Mouse (Mus musculus) embryonic stem cell, embryonic (primary cell): ENCODE data around the gene Sco2.

Experiments used
- CTCF ChIA-PET, 4 experiments: fragments of 300-600 bp in 2 of 4; fragments of 350-600 bp in 2 of 4; sonication (Branson Sonifier 250); formaldehyde crosslinking; loops; one replicate each; lab custom pipeline; 2022; ENCODE audit warnings: inconsistent platforms in 2 of 4; lab: Charles Lee
- POLR2A ChIA-PET, 4 experiments: fragments of 300-600 bp in 2 of 4; fragments of 350-600 bp in 2 of 4; sonication (Branson Sonifier 250); formaldehyde crosslinking; loops; one replicate each; lab custom pipeline; 2022; ENCODE audit warnings: antibody characterized with exemption in 4 of 4, inconsistent platforms in 1 of 4; lab: Charles Lee

Gene Sco2

GRCm38 (mm10) chr15:89377938-89378828, 4.5 kb upstream of the Sco2 start:
- ChIA-PET POLR2A (interaction anchor here in 3 of 4 experiments (0.6 to 14.1 kb wide), 27 partner anchors 7 to 167 kb away, joined by 3 to 248 read pairs (median 5); partner anchors contain the start of genes Adm2 (in 2 of the 3), C730034F03Rik (in 2 of the 3), Chkb (in 2 of the 3) and Cpt1b (in 2 of the 3)), CTCF (interaction anchor here (0.5 to 1.1 kb wide), 6 partner anchors 10 to 229 kb away, joined by 3 to 4 read pairs (median 3); partner anchors contain the start of genes Chkb (in 1 of the 4) and Mapk11 (in 1 of the 4))

- ChIA-PET POLR2A (interaction anchor here in 2 of 4 experiments (0.7 to 14.1 kb wide), 16 partner anchors 8 to 239 kb away, joined by 3 to 248 read pairs (median 5); partner anchors contain the start of genes C730034F03Rik (in 2 of the 2), Chkb (in 2 of the 2), Gm44502 (in 2 of the 2) and Arsa (in 1 of the 2)), CTCF (interaction anchor here in 1 of 4 experiments (0.6 kb wide), 2 partner anchors 14 to 66 kb away, joined by 3 to 4 read pairs; no protein-coding TSS in a partner anchor)
These were observed 3.7 kb upstream of the Sco2 start for GRCm38 (mm10) chr15:89377362-89377761.

GRCm38 (mm10) chr15:89376957-89377356, 3.3 kb upstream of the Sco2 start, which contains the start of gene Tymp:
TSS of gene Tymp (minus strand) at chr15:89377039.
- ChIA-PET CTCF (interaction anchor here in 1 of 4 experiments (0.6 kb wide), 1 partner anchor 66 kb away, joined by 3 read pairs; no protein-coding TSS in a partner anchor), POLR2A (interaction anchor here in 3 of 4 experiments (0.6 to 14.1 kb wide), 18 partner anchors 8 to 238 kb away, joined by 3 to 248 read pairs (median 5); partner anchors contain the start of genes C730034F03Rik (in 2 of the 3), Chkb (in 2 of the 3), Gm44502 (in 2 of the 3) and Klhdc7b (in 2 of the 3))

- CTCF ChIA-PET: no interaction called here
These were observed 2.4 kb upstream of the Sco2 start for GRCm38 (mm10) chr15:89376040-89376439.

GRCm38 (mm10) chr15:89374801-89375534, 1.3 kb upstream of the Sco2 start:
- POLR2A ChIA-PET: interaction anchor here in 3 of 4 experiments (1.0 to 14.1 kb wide), 12 partner anchors 10 to 539 kb away, joined by 3 to 248 read pairs (median 24); partner anchors contain the start of genes Lmf2 (in 2 of the 3), Ncaph2 (in 2 of the 3), Adm2 (in 1 of the 3) and C730034F03Rik (in 1 of the 3)
- CTCF ChIA-PET: interaction anchor here in 3 of 4 experiments (1.1 to 2.7 kb wide), 4 partner anchors 11 to 101 kb away, joined by 3 to 20 read pairs (median 10); no protein-coding TSS in a partner anchor

More at GRCm38 (mm10) chr15:89376040-89376439, 2.4 kb upstream of the Sco2 start:
- POLR2A ChIA-PET: interaction anchor here in 2 of 4 experiments (1.0 to 14.1 kb wide), 9 partner anchors 8 to 79 kb away, joined by 3 to 248 read pairs (median 6); partner anchors contain the start of genes Klhdc7b (in 2 of the 2), Lmf2 (in 2 of the 2), Ncaph2 (in 2 of the 2) and C730034F03Rik (in 1 of the 2)

GRCm38 (mm10) chr15:89374340-89374739, 694 bp upstream of the Sco2 start:
- ChIA-PET POLR2A (interaction anchor here (0.6 to 14.1 kb wide), 46 partner anchors 10 to 666 kb away, joined by 3 to 248 read pairs (median 4); partner anchors contain the start of genes Cpt1b (in 3 of the 4), Lmf2 (in 3 of the 4), Ncaph2 (in 3 of the 4) and C730034F03Rik (in 2 of the 4)), CTCF (interaction anchor here (0.6 to 3.1 kb wide), 47 partner anchors 10 to 508 kb away, joined by 3 to 30 read pairs (median 4); partner anchors contain the start of genes C730034F03Rik (in 3 of the 4), Chkb (in 3 of the 4), Gm44502 (in 3 of the 4) and Lmf2 (in 3 of the 4))

GRCm38 (mm10) chr15:89373027-89373761, 452 bp downstream of the Sco2 start:
- POLR2A ChIA-PET: interaction anchor here (0.6 to 14.1 kb wide), 55 partner anchors 8 to 673 kb away, joined by 3 to 248 read pairs (median 4); partner anchors contain the start of genes Cpt1b (in 3 of the 4), Lmf2 (in 3 of the 4), Ncaph2 (in 3 of the 4) and Pim3 (in 3 of the 4)
- CTCF ChIA-PET: interaction anchor here (0.5 to 3.1 kb wide), 60 partner anchors 9 to 1517 kb away, joined by 3 to 30 read pairs (median 4); partner anchors contain the start of genes C730034F03Rik (in 3 of the 4), Chkb (in 3 of the 4), Cpt1b (in 3 of the 4) and Gm44502 (in 3 of the 4)

- POLR2A ChIA-PET: interaction anchor here (0.5 to 14.1 kb wide), 32 partner anchors 8 to 672 kb away, joined by 3 to 248 read pairs (median 6); partner anchors contain the start of genes Lmf2 (in 3 of the 4), Ncaph2 (in 3 of the 4), Klhdc7b (in 2 of the 4) and Pim3 (in 2 of the 4)
- CTCF ChIA-PET: interaction anchor here (0.6 to 3.1 kb wide), 17 partner anchors 8 to 1518 kb away, joined by 3 to 30 read pairs (median 6); partner anchors contain the start of genes Lmf2 (in 2 of the 4), Ncaph2 (in 2 of the 4), C730034F03Rik (in 1 of the 4) and Chkb (in 1 of the 4)
These were observed 1.1 kb downstream of the Sco2 start for GRCm38 (mm10) chr15:89372536-89372935.

GRCm38 (mm10) chr15:89372068-89372467, 1.6 kb downstream of the Sco2 start:
- POLR2A ChIA-PET: interaction anchor here (0.5 to 14.1 kb wide), 32 partner anchors 8 to 510 kb away, joined by 3 to 248 read pairs (median 3); partner anchors contain the start of genes Lmf2 (in 3 of the 4), Ncaph2 (in 3 of the 4), C730034F03Rik (in 2 of the 4) and Gm44502 (in 2 of the 4)
- CTCF ChIA-PET: interaction anchor here (0.6 to 3.1 kb wide), 7 partner anchors 8 to 162 kb away, joined by 3 to 30 read pairs (median 15); partner anchors contain the start of genes Lmf2 (in 2 of the 4), Ncaph2 (in 2 of the 4), C730034F03Rik (in 1 of the 4) and Chkb (in 1 of the 4)

- CTCF ChIA-PET: interaction anchor here in 3 of 4 experiments (1.3 to 3.2 kb wide), 3 partner anchors 8 to 9 kb away, joined by 5 to 20 read pairs (median 15); partner anchors contain the start of gene Sco2 (in 3 of the 3)
- POLR2A ChIA-PET: interaction anchor here in 3 of 4 experiments (1.3 to 16.3 kb wide), 6 partner anchors 7 to 12 kb away, joined by 5 to 248 read pairs (median 12); partner anchors contain the start of genes Sco2 (in 3 of the 3), Lmf2 (in 2 of the 3), Ncaph2 (in 2 of the 3) and Odf3b (in 1 of the 3)
These were observed 8.5 kb downstream of the Sco2 start for GRCm38 (mm10) chr15:89365141-89365551.

GRCm38 (mm10) chr15:89363051-89363450, 10.6 kb downstream of the Sco2 start:
- ChIA-PET CTCF (interaction anchor here in 2 of 4 experiments (0.6 to 3.2 kb wide), 3 partner anchors 11 to 48 kb away, joined by 3 to 20 read pairs (median 15); partner anchors contain the start of gene Sco2 (in 2 of the 2)), POLR2A (interaction anchor here in 2 of 4 experiments (1.3 to 16.3 kb wide), 6 partner anchors 10 to 66 kb away, joined by 3 to 248 read pairs (median 6); partner anchors contain the start of genes Sco2 (in 2 of the 2), C730034F03Rik (in 1 of the 2), Chkb (in 1 of the 2) and Gm44502 (in 1 of the 2))

GRCm38 (mm10) chr15:89358784-89359183, 14.9 kb downstream of the Sco2 start:
- CTCF ChIA-PET: interaction anchor here in 2 of 4 experiments (0.5 to 4.5 kb wide), 4 partner anchors 14 to 584 kb away, joined by 3 to 30 read pairs (median 19); partner anchors contain the start of gene Sco2 (in 2 of the 2)
- POLR2A ChIA-PET: interaction anchor here in 2 of 4 experiments (1.0 to 16.3 kb wide), 6 partner anchors 8 to 70 kb away, joined by 3 to 248 read pairs (median 4); partner anchors contain the start of genes Sco2 (in 2 of the 2), C730034F03Rik (in 1 of the 2), Gm44502 (in 1 of the 2) and Odf3b (in 1 of the 2)

- POLR2A ChIA-PET: interaction anchor here (0.7 to 16.3 kb wide), 39 partner anchors 8 to 1899 kb away, joined by 3 to 248 read pairs (median 4); partner anchors contain the start of genes Sco2 (in 4 of the 4), Chkb (in 2 of the 4), Cpt1b (in 2 of the 4) and Tubgcp6 (in 2 of the 4)
- CTCF ChIA-PET: interaction anchor here (0.6 to 4.5 kb wide), 8 partner anchors 17 to 1620 kb away, joined by 3 to 30 read pairs (median 3); partner anchors contain the start of genes Sco2 (in 2 of the 4), C730034F03Rik (in 1 of the 4), Chkb (in 1 of the 4) and Gm44502 (in 1 of the 4)
These were observed 17.3 kb downstream of the Sco2 start for GRCm38 (mm10) chr15:89356372-89356771.
